ENCODE assay signal across 1 mouse cellular context in genomic region chr3:105958974-105959580, GRCm38 (mm10).
TF ChIP-seq lines count a peak whose summit lies in the region.

TSS of gene Wdr77 (plus strand) at chr3:105959369.

TF ChIP-seq in MEL, 35 proteins besides CTCF, POLR2A, EP300 and RAD21 (continued from another document):
- TF ChIP-seq KAT2A (conservative IDR thresholded peaks at IDR 0.05; ENCODE audit: low read depth, low read length) (no peak; the same call in 1 of the 2 replicates), MAX (IDR thresholded peaks at IDR 0.05; ENCODE audit: low read length) (peak; percentile 96)
